ENCODE assay signal across 9 mouse cellular contexts in the genomic region with DNA sequence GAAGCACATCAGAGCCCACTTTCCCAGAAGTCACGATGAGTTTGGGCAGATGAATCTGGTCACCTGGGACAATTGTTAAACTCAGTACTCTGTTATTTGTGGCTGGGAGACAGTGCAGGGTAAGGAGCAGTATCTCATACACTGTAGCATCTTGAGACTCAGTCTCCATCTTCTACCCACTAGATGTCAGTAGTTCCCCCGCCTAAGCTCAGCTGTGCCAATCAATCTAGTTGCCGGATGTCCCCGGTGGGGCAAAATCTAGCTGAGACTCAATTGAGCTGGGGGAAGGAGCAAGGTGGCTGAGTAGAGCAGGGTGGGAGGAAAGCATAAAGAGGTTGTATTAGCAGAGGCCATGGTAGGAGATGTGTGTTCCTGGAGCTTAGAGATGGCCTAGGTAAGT. TPM values are rescaled to one million over a fixed set of nuclear protein-coding genes. Genes with fewer than 3 reads are reported as not detected.
DNase-seq lines count a peak whose midpoint lies in the region; ATAC-seq and TF ChIP-seq lines count a peak whose summit lies in the region.
"Had no signal": no experiment of that assay in that cellular context is flagged by ENCODE, and none has a peak within 500 bp of the region (broad histone marks: within the 10 kb centered on the region; RNA-seq: fewer than 3 reads in every experiment).

No protein-coding gene starts in this region.

- TF ChIP-seq POLR2A in heart, adult 2 months (IDR thresholded peaks at IDR 0.05; ENCODE audit: insufficient read depth, low read depth, low read length), result no peak

- TF ChIP-seq CTCF in heart, adult 2 months (IDR thresholded peaks at IDR 0.05), result peak; percentile 26

- no peak for TF ChIP-seq EP300 in heart, adult 2 months (IDR thresholded peaks at IDR 0.05; ENCODE audit: insufficient read depth, low read depth, low read length)

- no peaks in the 10 kb centered on the region for H3K27me3 ChIP-seq in heart, adult 2 months (ENCODE audit: control insufficient read depth, insufficient read depth, low read length)
- no peaks in the 10 kb centered on the region for H3K27me3 ChIP-seq in midbrain, embryonic 14.5 days (ENCODE audit: control insufficient read depth, insufficient read depth, low read length)
- H3K27me3 ChIP-seq in midbrain, embryonic 10.5 days (ENCODE audit: low read depth, poor library complexity, severe bottlenecking), result no peaks in the 10 kb centered on the region
- H3K27me3 ChIP-seq in embryonic facial prominence, embryonic 14.5 days (replicated peaks; ENCODE audit: control insufficient read depth, insufficient read depth, low read length), result no peaks in the 10 kb centered on the region

- no peak for DNase-seq in heart, adult 2 months
- no peak for DNase-seq in heart, postnatal 25 days (ENCODE audit: low spot score)
- DNase-seq in midbrain, embryonic 14.5 days, result peak; percentile 43
- no peak for DNase-seq in midbrain, embryonic 10.5 days (ENCODE audit: low spot score)
- DNase-seq in embryonic facial prominence, embryonic 14.5 days (ENCODE audit: low spot score), result peak; percentile 47
- peak; percentile 12 for DNase-seq in thymus, postnatal 14 days
- DNase-seq in yolk sac, embryonic 10.5 days (ENCODE audit: low spot score), result no peak
- DNase-seq in heart, adult 18-20 months, result no peak

- ATAC-seq in midbrain, embryonic 14.5 days (ENCODE audit: low FRiP score, low TSS enrichment), result no peak
- ATAC-seq in embryonic facial prominence, embryonic 14.5 days (ENCODE audit: low read depth), result peak; percentile 18; the same call in 1 of the 2 replicates

- no peak overlapping the region for H3K4me3 ChIP-seq in heart, adult 2 months
- no peak overlapping the region for H3K4me3 ChIP-seq in midbrain, embryonic 14.5 days (replicated peaks; ENCODE audit: low read depth, low read length)
- no peak overlapping the region for H3K4me3 ChIP-seq in midbrain, embryonic 10.5 days
- no peak overlapping the region for H3K4me3 ChIP-seq in embryonic facial prominence, embryonic 14.5 days (ENCODE audit: low read depth, low read length)
- H3K4me3 ChIP-seq: forebrain, embryonic 10.5 days had no signal

- WGBS in heart, adult 2 months, result 27% methylated on average over 4 of the region's 4 CpGs
- WGBS in midbrain, embryonic 14.5 days, result 34% methylated on average over 4 of the region's 4 CpGs
- WGBS in midbrain, embryonic 10.5 days, result 30% methylated on average over 4 of the region's 4 CpGs
- WGBS in embryonic facial prominence, embryonic 14.5 days, result 25% methylated on average over 4 of the region's 4 CpGs

- H3K4me1 ChIP-seq in heart, adult 2 months (ENCODE audit: control insufficient read depth, insufficient read depth, low read length), result no peaks in the 10 kb centered on the region
- H3K4me1 ChIP-seq in midbrain, embryonic 14.5 days (ENCODE audit: control insufficient read depth, insufficient read depth, low read length), result no peaks in the 10 kb centered on the region
- H3K4me1 ChIP-seq in midbrain, embryonic 10.5 days, result no peaks in the 10 kb centered on the region
- no peaks in the 10 kb centered on the region for H3K4me1 ChIP-seq in embryonic facial prominence, embryonic 14.5 days (ENCODE audit: control insufficient read depth, insufficient read depth, low read length)
- H3K4me1 ChIP-seq: forebrain, embryonic 10.5 days had no signal

- no peak overlapping the region for H3K4me2 ChIP-seq in midbrain, embryonic 14.5 days (ENCODE audit: low read length)
- H3K4me2 ChIP-seq in embryonic facial prominence, embryonic 14.5 days (ENCODE audit: low read depth, low read length), result no peak overlapping the region

- no peaks in the 10 kb centered on the region for H3K79me2 ChIP-seq in heart, adult 2 months (replicated peaks; ENCODE audit: control insufficient read depth, insufficient read depth, low read length)

- H3K9ac ChIP-seq in heart, adult 2 months (ENCODE audit: low read depth, low read length), result no peak overlapping the region
- no peak overlapping the region for H3K9ac ChIP-seq in midbrain, embryonic 14.5 days (replicated peaks; ENCODE audit: low read length)
- no peak overlapping the region for H3K9ac ChIP-seq in embryonic facial prominence, embryonic 14.5 days (ENCODE audit: low read depth, low read length)

- intact Hi-C loops in heart, adult 2 months (cut with DNase I), result loop anchor here (5.0 kb wide), 1 partner anchor 216 kb away; no protein-coding TSS in a partner anchor
- intact Hi-C loops in heart, postnatal 25 days (cut with DNase I), result loop anchor here (2.0 kb wide), 1 partner anchor 218 kb away; no protein-coding TSS in a partner anchor

- no peaks in the 10 kb centered on the region for H3K9me3 ChIP-seq in midbrain, embryonic 14.5 days (ENCODE audit: control insufficient read depth, low read length)
- no peaks in the 10 kb centered on the region for H3K9me3 ChIP-seq in midbrain, embryonic 10.5 days (replicated peaks)
- H3K9me3 ChIP-seq in embryonic facial prominence, embryonic 14.5 days (ENCODE audit: control insufficient read depth, low read length), result 0 out of 2 replicates have a peak, but pooled peaks cover 5% of the 10 kb centered on the region
- H3K9me3 ChIP-seq: forebrain, embryonic 10.5 days had no signal

- no peaks in the 10 kb centered on the region for H3K36me3 ChIP-seq in heart, adult 2 months (ENCODE audit: control insufficient read depth, insufficient read depth, low read length)
- no peaks in the 10 kb centered on the region for H3K36me3 ChIP-seq in midbrain, embryonic 14.5 days (ENCODE audit: control insufficient read depth, insufficient read depth, low read length)
- no peaks in the 10 kb centered on the region for H3K36me3 ChIP-seq in midbrain, embryonic 10.5 days
- no peaks in the 10 kb centered on the region for H3K36me3 ChIP-seq in embryonic facial prominence, embryonic 14.5 days (ENCODE audit: control insufficient read depth, insufficient read depth, low read length)
- H3K36me3 ChIP-seq: forebrain, embryonic 10.5 days had no signal

- H3K27ac ChIP-seq in heart, adult 2 months, result no peak overlapping the region
- H3K27ac ChIP-seq in midbrain, embryonic 14.5 days (replicated peaks; ENCODE audit: low read depth, low read length), result no peak overlapping the region
- H3K27ac ChIP-seq in midbrain, embryonic 10.5 days (replicated peaks), result no peak overlapping the region
- H3K27ac ChIP-seq in embryonic facial prominence, embryonic 14.5 days (replicated peaks; ENCODE audit: low read depth, low read length), result no peak overlapping the region
- H3K27ac ChIP-seq: forebrain, embryonic 10.5 days had no signal

RNA-seq across cellular contexts. Expression of a gene that starts 57.7 kb away (rescaled TPM):
- total RNA-seq in heart, adult 2 months (2021), result 10 to 100 TPM; 62.5 to 74.7 TPM
- 44.2 and 65.5 TPM in 2 replicates for polyA plus RNA-seq in heart, adult 2 months (2012; rRNA removed)
- total RNA-seq in heart, postnatal 25 days (2021), result 10 to 100 TPM; 71.3 to 73.9 TPM
- 48.2 and 49.0 TPM in 2 replicates for polyA plus RNA-seq in midbrain, embryonic 14.5 days (2014; fragmentation: Nextera tagmentation; extraction: Ambion mirVana)
- polyA plus RNA-seq in midbrain, embryonic 10.5 days (2016; fragmentation: Nextera tagmentation; extraction: Ambion mirVana), result 62.3 and 64.5 TPM in 2 replicates
- polyA plus RNA-seq in embryonic facial prominence, embryonic 14.5 days (2014; fragmentation: Nextera tagmentation; extraction: Ambion mirVana), result 80.0 and 90.8 TPM in 2 replicates
- 10 to 100 TPM; 70.1 to 77.5 TPM for total RNA-seq in heart, adult 18-20 months (2021)

RNA-seq across cellular contexts. Expression of a gene that starts 57.8 kb away (rescaled TPM):
- total RNA-seq in heart, adult 2 months (2021), result 100 to 1,000 TPM; 147 to 162 TPM
- 102 and 124 TPM in 2 replicates for polyA plus RNA-seq in heart, adult 2 months (2012; rRNA removed)
- total RNA-seq in heart, postnatal 25 days (2021), result 100 to 1,000 TPM; 184 to 194 TPM
- 66.9 and 67.1 TPM in 2 replicates for polyA plus RNA-seq in midbrain, embryonic 14.5 days (2014; fragmentation: Nextera tagmentation; extraction: Ambion mirVana)
- polyA plus RNA-seq in midbrain, embryonic 10.5 days (2016; fragmentation: Nextera tagmentation; extraction: Ambion mirVana), result 41.3 and 49.3 TPM in 2 replicates
- polyA plus RNA-seq in embryonic facial prominence, embryonic 14.5 days (2014; fragmentation: Nextera tagmentation; extraction: Ambion mirVana), result 36.6 and 41.1 TPM in 2 replicates
- total RNA-seq in heart, adult 18-20 months (2021), result 100 to 1,000 TPM; 160 to 208 TPM

Comparison
In these comparisons a context has a peak if more than half of its experiments do, and no peak if none do; other contexts are left out.
1. DNase-seq: peak in midbrain, embryonic 14.5 days (single experiment), embryonic facial prominence, embryonic 14.5 days (single experiment) and thymus, postnatal 14 days (single experiment); none in heart, adult 2 months (0 of 2), heart, postnatal 25 days (single experiment), midbrain, embryonic 10.5 days (single experiment), yolk sac, embryonic 10.5 days (single experiment) and heart, adult 18-20 months (0 of 2).